Mouse (Mus musculus): ENCODE measurements around the gene Babam2. TPM values are rescaled to one million over a fixed set of nuclear protein-coding genes. Genes with fewer than 3 reads are reported as not detected.

The Babam2 gene
- polyA plus RNA-seq, 2 experiments: 15.3 to 21.2 TPM

DNA sequence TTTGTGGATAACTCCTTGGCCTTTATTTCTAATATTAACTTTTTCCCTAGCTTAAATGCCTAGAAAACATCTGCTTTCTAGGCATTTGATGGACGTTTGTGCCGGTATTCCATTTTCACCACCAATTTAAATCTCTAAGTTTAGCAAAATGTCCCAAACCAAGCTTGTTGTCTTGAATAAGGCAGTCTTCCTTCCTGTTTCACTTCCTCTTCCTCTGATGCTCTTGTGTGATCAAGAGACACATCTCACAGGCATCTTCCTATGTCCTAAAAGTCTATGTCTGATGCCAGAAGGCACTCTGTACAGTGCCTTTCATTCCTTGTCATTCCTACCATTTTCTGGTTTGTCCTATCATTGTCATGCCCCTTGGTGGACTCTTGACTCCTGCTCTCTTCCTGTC, 210.5 kb downstream of the Babam2 start:
- no peak for DNase-seq (ENCODE audit: low read depth in 3 of 3, low spot score in 3 of 3)
- Histone ChIP-seq H3K4me3 (ENCODE audit: insufficient read depth in 1 of 2, low read depth in 2 of 2, low read length in 2 of 2) (no peak overlapping the region), H3K4me1 (replicated peaks; ENCODE audit: control insufficient read depth in 2 of 2, insufficient read depth in 2 of 2, low read length in 1 of 2) (no peaks in the 10 kb centered on the region), H3K9me3 (ENCODE audit: control insufficient read depth, low read length) (no peaks in the 10 kb centered on the region), H3K27ac (no peak overlapping the region), H3K9ac (replicated peaks) (no peak overlapping the region), H3K27me3 (ENCODE audit: control insufficient read depth, insufficient read depth, low read length) (no peaks in the 10 kb centered on the region), H3K4me2 (ENCODE audit: low read depth) (no peak overlapping the region), H3K36me3 (replicated peaks; ENCODE audit: control insufficient read depth, insufficient read depth, low read depth) (no peaks in the 10 kb centered on the region)
- TF ChIP-seq CTCF (IDR thresholded peaks at IDR 0.05; ENCODE audit: low read depth) (no peak), EP300 (IDR thresholded peaks at IDR 0.05; ENCODE audit: low read depth) (no peak)
- 64% methylated on average over 2 of the region's 2 CpGs for WGBS (ENCODE audit: insufficient replicate concordance)
- ATAC-seq (ENCODE audit: insufficient read depth): no peak

DNA sequence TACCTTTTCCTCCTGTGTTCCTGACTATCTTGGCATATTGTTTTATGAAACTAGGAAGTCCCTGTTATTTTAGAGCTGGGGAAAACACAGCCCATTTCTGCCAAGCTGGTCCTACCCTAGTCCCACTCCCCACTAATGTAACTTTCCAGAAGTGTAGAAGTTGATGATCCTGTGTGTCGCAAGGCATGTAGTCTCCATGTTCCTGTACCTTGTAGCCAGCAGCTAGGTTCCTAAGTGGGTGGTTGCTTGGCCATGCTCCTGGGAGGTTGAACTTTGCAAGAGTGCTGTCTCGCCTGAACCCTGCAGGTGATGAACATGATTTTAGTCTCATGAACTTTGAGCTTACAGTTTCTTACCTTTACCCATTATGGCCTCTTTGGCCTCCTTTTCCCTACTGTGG, 211.3 kb downstream of the Babam2 start:
- Histone ChIP-seq H3K4me3 (ENCODE audit: insufficient read depth in 1 of 2, low read depth in 2 of 2, low read length in 2 of 2) (no peak overlapping the region), H3K27me3 (ENCODE audit: control insufficient read depth, insufficient read depth, low read length) (no peaks in the 10 kb centered on the region), H3K9me3 (ENCODE audit: control insufficient read depth, low read length) (no peaks in the 10 kb centered on the region), H3K4me1 (replicated peaks; ENCODE audit: control insufficient read depth in 2 of 2, insufficient read depth in 2 of 2, low read length in 1 of 2) (no peaks in the 10 kb centered on the region), H3K4me2 (ENCODE audit: low read depth) (no peak overlapping the region), H3K36me3 (replicated peaks; ENCODE audit: control insufficient read depth, insufficient read depth, low read depth) (no peaks in the 10 kb centered on the region), H3K9ac (replicated peaks) (no peak overlapping the region), H3K27ac (no peak overlapping the region)
- 59% methylated on average over 2 of the region's 2 CpGs for WGBS (ENCODE audit: insufficient replicate concordance)
- ATAC-seq (ENCODE audit: insufficient read depth) (no peak), DNase-seq (ENCODE audit: low read depth in 3 of 3, low spot score in 3 of 3) (no peak)
- TF ChIP-seq CTCF (IDR thresholded peaks at IDR 0.05; ENCODE audit: low read depth): no peak
- no peak for TF ChIP-seq EP300 (IDR thresholded peaks at IDR 0.05; ENCODE audit: low read depth)

DNA sequence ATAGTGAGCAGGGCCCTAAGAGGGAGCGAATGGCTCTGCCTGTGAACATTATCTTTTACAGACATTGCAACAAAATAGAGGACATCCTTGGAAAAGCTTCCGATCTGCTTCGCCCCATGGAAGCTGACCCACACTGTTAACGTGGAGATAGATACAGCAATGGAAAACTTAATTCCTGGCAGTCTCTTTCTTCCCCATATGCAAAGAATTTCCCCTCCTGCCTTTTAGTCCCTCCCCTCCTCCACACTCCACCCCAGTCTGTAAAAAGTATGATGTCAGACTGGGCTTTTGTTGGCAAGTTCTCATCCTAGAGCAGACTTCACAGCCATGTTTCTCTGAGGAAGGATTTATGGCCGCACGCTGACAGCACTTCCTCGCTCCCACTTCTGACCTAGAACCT, 218.8 kb downstream of the Babam2 start:
- no peak for DNase-seq (ENCODE audit: low read depth in 3 of 3, low spot score in 3 of 3)
- no peaks in the 10 kb centered on the region; a peak in 1 of 4 replicates for H3K4me1 ChIP-seq (replicated peaks; ENCODE audit: control insufficient read depth in 2 of 2, insufficient read depth in 2 of 2, low read length in 1 of 2)
- H3K4me3 ChIP-seq (ENCODE audit: insufficient read depth in 1 of 2, low read depth in 2 of 2, low read length in 2 of 2): no peak overlapping the region
- no peak overlapping the region for H3K4me2 ChIP-seq (ENCODE audit: low read depth)
- no peak overlapping the region for H3K27ac ChIP-seq
- no peaks in the 10 kb centered on the region for H3K27me3 ChIP-seq (ENCODE audit: control insufficient read depth, insufficient read depth, low read length)
- TF ChIP-seq CTCF (IDR thresholded peaks at IDR 0.05; ENCODE audit: low read depth) (no peak), EP300 (IDR thresholded peaks at IDR 0.05; ENCODE audit: low read depth) (no peak)
- H3K9me3 ChIP-seq (ENCODE audit: control insufficient read depth, low read length): no peaks in the 10 kb centered on the region
- ATAC-seq (ENCODE audit: insufficient read depth): no peak
- H3K36me3 ChIP-seq (replicated peaks; ENCODE audit: control insufficient read depth, insufficient read depth, low read depth): no peaks in the 10 kb centered on the region
- no peak overlapping the region for H3K9ac ChIP-seq (replicated peaks)
- 69% methylated on average over 7 of the region's 7 CpGs for whole genome bisulfite sequencing (ENCODE audit: insufficient replicate concordance)

DNA sequence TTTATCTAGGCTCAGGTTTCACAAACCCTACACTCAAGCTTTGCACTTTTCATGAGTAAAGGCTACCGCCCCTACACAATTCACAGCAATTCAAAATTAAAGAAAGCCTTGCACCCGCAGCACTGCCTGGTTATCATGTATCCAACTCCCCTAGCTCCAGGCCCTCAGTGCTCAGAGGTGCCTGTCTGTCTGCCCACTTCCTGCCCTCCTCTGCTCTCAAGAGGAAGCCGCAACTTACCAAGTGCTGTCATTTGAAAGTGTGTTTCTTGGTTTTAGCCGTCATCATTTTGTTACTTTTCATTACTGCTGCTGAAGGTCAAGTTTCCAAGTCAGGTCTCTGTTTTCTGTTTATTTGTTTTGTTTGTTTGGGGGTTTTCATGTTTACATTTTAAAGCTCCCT, 221.1 kb downstream of the Babam2 start:
- H3K4me1 ChIP-seq (replicated peaks; ENCODE audit: control insufficient read depth in 2 of 2, insufficient read depth in 2 of 2, low read length in 1 of 2): no peaks in the 10 kb centered on the region; a peak in 1 of 4 replicates
- DNase-seq (ENCODE audit: low read depth in 3 of 3, low spot score in 3 of 3): no peak
- no peaks in the 10 kb centered on the region for H3K9me3 ChIP-seq (ENCODE audit: control insufficient read depth, low read length)
- no peak overlapping the region for H3K27ac ChIP-seq
- no peak overlapping the region for H3K9ac ChIP-seq (replicated peaks)
- H3K27me3 ChIP-seq (ENCODE audit: control insufficient read depth, insufficient read depth, low read length): no peaks in the 10 kb centered on the region
- no peaks in the 10 kb centered on the region for H3K36me3 ChIP-seq (replicated peaks; ENCODE audit: control insufficient read depth, insufficient read depth, low read depth)
- H3K4me2 ChIP-seq (ENCODE audit: low read depth): no peak overlapping the region
- TF ChIP-seq EP300 (IDR thresholded peaks at IDR 0.05; ENCODE audit: low read depth) (no peak), CTCF (IDR thresholded peaks at IDR 0.05; ENCODE audit: low read depth) (no peak)
- H3K4me3 ChIP-seq (ENCODE audit: insufficient read depth in 1 of 2, low read depth in 2 of 2, low read length in 2 of 2): no peak overlapping the region
- ATAC-seq (ENCODE audit: insufficient read depth): no peak
- WGBS (ENCODE audit: insufficient replicate concordance): 32% methylated on average over 4 of the region's 4 CpGs

GRCm38 (mm10) chr5:31920129-31920528, 222.6 kb downstream of the Babam2 start:
- Histone ChIP-seq H3K36me3 (replicated peaks; ENCODE audit: control insufficient read depth, insufficient read depth, low read depth) (no peaks in the 10 kb centered on the region), H3K4me3 (ENCODE audit: insufficient read depth in 1 of 2, low read depth in 2 of 2, low read length in 2 of 2) (no peak overlapping the region), H3K4me2 (ENCODE audit: low read depth) (no peak overlapping the region), H3K9me3 (ENCODE audit: control insufficient read depth, low read length) (no peaks in the 10 kb centered on the region), H3K4me1 (replicated peaks; ENCODE audit: control insufficient read depth in 2 of 2, insufficient read depth in 2 of 2, low read length in 1 of 2) (no peaks in the 10 kb centered on the region; a peak in 1 of 4 replicates), H3K9ac (replicated peaks) (no peak overlapping the region), H3K27me3 (ENCODE audit: control insufficient read depth, insufficient read depth, low read length) (no peaks in the 10 kb centered on the region), H3K27ac (no peak overlapping the region)
- ATAC-seq (ENCODE audit: insufficient read depth): no peak
- DNase-seq (ENCODE audit: low read depth in 3 of 3, low spot score in 3 of 3): no peak
- no peak for TF ChIP-seq EP300 (IDR thresholded peaks at IDR 0.05; ENCODE audit: low read depth)
- TF ChIP-seq CTCF (IDR thresholded peaks at IDR 0.05; ENCODE audit: low read depth): no peak
